Mouse (Mus musculus) ovary, postnatal 14 days (tissue): ENCODE measurements around the gene Tmem216.
"Not testable (repeated sequence)": the region's sequence is repeated elsewhere in the genome, so short reads cannot be mapped to it uniquely, and the experiment has no call there.

ENCODE experiments used
- DNase-seq: peaks from one replicate; pipeline ENCODE4 v3.0.0; 2022; ENCODE audit warnings: low spot score

Tmem216 gene

DNA sequence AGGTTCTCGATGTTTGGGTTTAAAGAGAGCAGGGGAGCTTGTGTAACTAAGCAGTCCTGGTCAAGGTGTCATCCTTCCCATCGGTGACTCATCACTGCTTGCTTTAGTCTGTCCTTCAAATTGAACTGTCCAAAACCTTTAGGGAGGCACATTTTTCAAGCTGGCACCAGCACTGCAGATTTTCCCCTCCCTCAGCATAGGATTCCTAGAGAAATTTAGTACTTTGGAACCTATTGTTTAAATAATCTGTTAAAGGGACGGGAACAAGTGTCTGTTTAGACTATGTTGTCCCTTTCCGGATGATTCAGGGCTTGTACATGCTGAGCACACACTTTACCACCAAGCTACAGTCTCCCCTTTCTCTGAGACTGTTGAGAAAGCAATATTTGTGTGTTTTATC, 9.2 kb upstream of the Tmem216 start:
- no peak for DNase-seq

DNA sequence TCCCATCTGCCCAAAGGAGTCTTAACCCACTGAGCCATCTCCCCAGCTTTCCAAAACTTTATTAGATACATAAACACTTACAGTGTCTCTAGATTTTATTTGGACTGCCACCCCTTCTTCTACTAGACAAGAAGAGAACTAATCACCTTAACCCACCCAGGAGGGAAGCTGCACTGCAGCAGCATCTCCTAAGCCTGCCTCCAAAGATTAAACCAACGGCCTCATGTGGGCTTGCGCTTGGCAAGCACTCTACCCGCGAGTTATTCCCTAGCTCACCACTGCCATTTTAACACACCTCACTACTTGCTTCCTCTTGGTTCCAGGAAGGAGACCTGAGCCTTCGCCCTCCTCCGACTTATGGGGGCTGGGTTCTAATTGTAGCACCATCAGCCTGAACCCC, 8.2 kb upstream of the Tmem216 start:
- no peak for DNase-seq

GRCm38 (mm10) chr19:10562351-10562750, 6.3 kb upstream of the Tmem216 start:
- no peak for DNase-seq

- no peak for DNase-seq
Measured at GRCm38 (mm10) chr19:10561558-10562314, 5.7 kb upstream of the Tmem216 start.

- DNase-seq: no peak
Measured at GRCm38 (mm10) chr19:10560108-10560507, 4.1 kb upstream of the Tmem216 start.

DNA sequence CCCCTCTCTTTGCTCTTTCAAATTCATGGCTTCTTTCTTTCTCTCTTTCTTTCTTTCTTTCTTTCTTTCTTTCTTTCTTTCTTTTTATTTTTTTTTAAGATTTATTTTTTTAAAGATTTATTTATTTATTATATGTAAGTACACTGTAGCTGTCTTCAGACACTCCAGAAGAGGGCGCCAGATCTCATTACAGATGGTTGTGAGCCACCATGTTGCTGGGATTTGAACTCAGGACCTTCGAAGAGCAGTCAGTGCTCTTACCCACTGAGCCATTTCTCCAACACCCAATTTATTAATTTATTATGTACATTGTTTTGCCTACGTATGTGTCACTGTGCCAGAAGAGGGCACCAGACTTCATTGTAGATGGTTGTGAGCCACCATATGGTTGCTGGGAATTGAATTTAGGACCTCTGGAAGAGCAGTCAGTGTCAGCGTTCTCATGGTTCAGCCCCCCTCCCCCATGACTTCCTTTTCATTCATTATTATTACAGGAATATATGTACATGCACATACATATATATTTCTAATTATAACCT, 1.9 kb upstream of the Tmem216 start:
- not testable (repeated sequence) for DNase-seq

GRCm38 (mm10) chr19:10557430-10557829, 1.4 kb upstream of the Tmem216 start:
- no peak for DNase-seq

GRCm38 (mm10) chr19:10557001-10557400, 963 bp upstream of the Tmem216 start:
- no peak for DNase-seq

- DNase-seq: no peak
Measured at GRCm38 (mm10) chr19:10539454-10539853, 16.6 kb downstream of the Tmem216 start.

DNA sequence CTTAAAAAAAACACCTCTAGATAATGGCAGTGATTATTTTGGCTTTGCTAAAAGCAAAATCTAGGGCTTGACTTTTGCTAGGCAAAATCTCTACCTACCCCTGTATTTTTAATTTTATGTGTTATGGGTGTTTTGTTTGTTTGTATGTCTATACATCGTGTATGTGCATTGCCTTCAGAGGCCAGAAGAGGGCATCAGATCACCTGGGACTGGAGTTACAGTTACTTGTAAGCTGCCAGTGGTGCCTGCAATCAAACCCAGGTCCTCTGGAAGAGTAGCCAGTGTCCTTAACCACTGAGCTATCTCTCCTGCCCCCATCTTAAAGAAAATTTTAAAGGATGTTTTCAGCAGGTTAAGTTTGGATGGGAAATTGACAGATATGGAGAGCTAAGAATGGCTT, 26.0 kb downstream of the Tmem216 start:
- no peak for DNase-seq

DNA sequence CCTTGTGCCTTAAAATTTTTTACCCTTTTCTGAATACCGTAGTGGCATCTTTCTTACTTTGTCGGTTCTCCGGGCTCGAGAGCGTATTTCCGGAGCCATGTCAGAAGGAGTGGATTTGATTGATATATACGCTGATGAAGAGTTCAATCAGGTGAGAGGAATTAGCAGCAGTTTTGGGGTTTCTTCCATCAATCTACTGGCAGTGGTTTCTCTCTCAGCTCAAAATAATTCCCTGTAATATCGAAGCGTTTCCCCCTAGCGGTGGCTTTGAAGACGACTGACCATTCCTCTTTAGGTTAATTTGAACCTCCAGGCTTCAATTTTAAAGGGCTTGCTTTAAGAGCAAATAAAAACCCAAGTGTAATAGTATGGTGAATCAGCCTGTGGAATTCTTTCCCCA, 30.1 kb downstream of the Tmem216 start, which contains the start of gene Sdhaf2:
Gene Sdhaf2 (minus strand): TSS at position 233 of the 400 bp plus-strand sequence.
- no peak for DNase-seq

DNA sequence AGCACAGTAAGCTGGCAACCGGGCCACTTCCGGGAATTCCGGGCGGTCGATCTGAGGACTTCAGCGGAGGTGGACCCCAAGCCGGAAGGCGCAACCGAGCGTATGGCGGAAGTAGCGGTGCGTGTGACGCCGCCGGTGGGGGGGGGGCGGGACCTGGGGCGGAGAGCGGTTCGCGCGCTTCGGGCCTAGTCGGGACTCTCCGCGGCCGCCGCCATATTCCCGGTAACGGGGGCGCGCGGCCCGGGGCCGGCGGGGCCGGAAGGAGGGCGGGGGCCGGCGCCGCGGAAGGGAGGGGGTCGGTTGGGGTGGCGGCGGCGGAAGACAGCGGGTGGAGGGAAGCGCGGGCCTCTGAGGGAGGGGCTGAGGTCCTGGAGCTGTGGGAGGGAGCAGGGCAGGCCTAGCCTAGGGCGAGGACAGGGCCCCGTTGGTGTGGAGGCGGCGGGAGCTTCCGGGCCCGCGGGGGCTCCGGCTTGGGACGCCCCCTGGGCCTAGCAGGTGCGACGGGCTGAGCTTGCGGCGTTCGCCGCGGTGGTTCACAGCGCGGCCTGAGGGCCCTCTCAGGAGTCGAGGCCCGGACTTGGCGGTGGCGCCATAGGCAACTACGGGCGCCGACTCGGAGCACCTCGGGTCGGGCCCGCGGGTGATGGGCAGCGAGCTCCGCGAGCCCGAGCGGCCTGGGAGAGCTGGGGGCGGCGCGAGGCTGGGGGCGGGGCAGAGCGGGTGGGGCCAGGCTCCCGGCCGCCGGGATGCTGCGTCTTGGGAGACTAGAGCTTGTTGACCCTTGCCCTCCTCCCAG, 30.7 kb downstream of the Tmem216 start, which contains the start of gene Cpsf7:
Gene Cpsf7 (plus strand): TSS at position 161 of the 796 bp plus-strand sequence.
- DNase-seq: peak; percentile 81

GRCm38 (mm10) chr19:10524784-10525105, 31.3 kb downstream of the Tmem216 start:
- no peak for DNase-seq

DNA sequence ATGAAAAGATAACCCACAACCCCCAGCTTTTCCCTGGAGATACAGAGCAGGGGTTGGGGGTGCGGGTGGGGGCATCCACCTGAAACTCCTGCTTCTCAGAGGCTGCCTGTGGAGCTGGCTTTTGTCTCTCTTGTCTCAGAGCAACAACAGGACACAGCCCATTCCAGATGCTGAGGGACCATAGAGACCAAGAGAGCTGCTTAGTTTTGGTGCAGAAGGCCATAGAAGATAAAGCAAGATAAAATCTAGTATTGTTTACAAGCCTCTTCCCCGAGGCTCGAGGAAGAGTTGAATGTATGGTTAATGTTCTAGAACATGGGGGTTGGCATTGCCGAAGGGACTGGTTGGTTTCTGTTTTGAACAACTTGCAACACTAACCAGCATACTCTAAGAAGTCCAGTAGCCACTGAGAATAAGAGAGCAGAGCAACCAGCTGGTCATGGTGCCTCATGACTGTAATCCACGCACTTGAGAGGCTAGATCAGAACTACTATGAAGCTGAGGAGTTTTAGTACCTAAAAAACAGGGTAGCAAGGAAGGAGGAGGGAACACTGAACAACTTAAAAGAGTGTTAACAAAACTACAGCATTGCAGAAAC, 32.5 kb downstream of the Tmem216 start:
- DNase-seq: no peak

GRCm38 (mm10) chr19:10521926-10522325, 34.1 kb downstream of the Tmem216 start:
- no peak for DNase-seq

- DNase-seq: no peak
Measured at GRCm38 (mm10) chr19:10520355-10520754, 35.7 kb downstream of the Tmem216 start.

DNA sequence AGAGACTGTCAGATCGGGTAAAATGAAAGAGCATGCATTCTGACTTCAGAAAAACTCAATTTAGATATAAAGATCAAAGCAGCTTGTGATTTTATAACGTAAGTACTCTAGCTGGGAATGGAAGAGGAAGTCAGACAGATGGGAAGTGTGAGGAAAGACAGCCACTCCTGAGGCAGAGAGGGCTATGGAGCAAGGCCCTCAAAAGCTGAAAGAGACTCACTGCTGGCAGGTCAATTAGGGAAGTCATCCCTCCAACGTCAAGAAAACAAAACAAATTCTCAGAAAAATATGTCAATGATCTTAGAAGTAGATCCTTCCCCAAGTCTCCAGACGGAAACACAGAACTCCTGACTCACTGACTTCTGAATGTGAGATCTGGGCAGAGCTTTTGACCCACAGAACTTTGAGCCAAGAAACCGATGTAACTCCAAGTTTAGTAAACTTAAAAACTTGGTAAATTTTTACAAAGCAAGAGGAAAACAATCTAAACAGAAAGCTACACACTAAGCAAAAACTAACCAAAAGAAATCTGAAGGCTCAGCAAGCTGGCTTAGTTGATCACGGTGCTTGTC, 45.2 kb downstream of the Tmem216 start:
- no peak for DNase-seq

DNA sequence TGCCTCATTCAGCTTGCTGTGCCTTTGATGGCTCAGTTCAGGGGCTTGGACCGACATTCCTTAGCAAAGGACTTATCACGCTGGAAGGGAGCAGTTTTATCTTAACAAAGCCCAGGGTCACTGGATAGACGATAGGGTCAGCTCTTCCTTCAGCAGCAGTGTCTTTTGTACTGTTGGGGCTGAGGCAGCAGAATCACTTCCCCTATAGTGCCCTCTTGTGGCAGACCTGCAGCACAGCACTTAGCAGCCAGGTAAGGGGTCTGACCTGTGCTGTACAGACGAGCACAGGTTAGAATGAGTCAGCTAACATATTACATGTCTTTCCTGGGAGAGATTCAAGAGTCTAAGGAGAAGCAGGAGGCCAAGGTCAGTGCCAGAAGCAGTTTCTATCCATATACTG, 53.5 kb downstream of the Tmem216 start:
- peak; percentile 46 for DNase-seq

- DNase-seq: no peak
Measured at GRCm38 (mm10) chr19:10500581-10500980, 55.5 kb downstream of the Tmem216 start.

GRCm38 (mm10) chr19:10497512-10498160, 58.4 kb downstream of the Tmem216 start:
- no peak for DNase-seq

- DNase-seq: no peak
Measured at GRCm38 (mm10) chr19:10496976-10497375, 59.1 kb downstream of the Tmem216 start.

DNA sequence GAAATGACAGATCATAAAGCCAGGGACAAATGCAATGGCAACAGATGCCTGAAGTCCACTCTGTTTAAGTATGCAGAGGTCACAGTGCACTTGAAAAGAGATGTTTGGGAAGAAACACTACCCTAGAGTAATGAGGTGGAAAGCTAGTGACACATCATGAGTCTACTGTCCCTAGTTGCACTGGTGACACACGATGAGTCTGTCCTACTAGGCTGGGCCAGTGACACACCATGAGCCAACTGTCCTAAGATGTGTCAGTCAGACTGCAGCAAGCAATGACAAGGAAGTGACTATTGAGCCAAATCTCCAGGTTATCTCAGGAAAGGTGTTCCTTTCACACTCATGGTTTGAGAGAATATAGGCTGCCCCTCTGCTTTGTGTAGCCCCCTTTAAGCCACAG, 60.4 kb downstream of the Tmem216 start:
- no peak for DNase-seq
